Mouse (Mus musculus): ENCODE data around the gene Hspb1. TPM values are rescaled to one million over a fixed set of nuclear protein-coding genes. Genes with fewer than 3 reads are reported as not detected.
A peak's percentile ranks its signal among the peaks of the same experiment; 100 is the strongest.

Hspb1 gene
- polyA plus RNA-seq, 1 experiment from 2014 or later = 62.8 TPM

- peak; percentile 67 for DNase-seq
- no peaks in the 10 kb centered on the region for H3K9me3 ChIP-seq (ENCODE audit: low read depth, low read length)
- no peaks in the 10 kb centered on the region for H3K27me3 ChIP-seq (ENCODE audit: insufficient read depth, low read length)
- peak; percentile 68 for ATAC-seq (ENCODE audit: insufficient read depth)
- H3K9ac ChIP-seq = peak overlapping the region; percentile 93
- peak overlapping the region; percentile 98 for H3K27ac ChIP-seq (ENCODE audit: low read depth)
- TF ChIP-seq CTCF (IDR thresholded peaks at IDR 0.05; ENCODE audit: low read depth) = no peak
- peak overlapping the region; percentile 78 for H3K4me2 ChIP-seq
- H3K36me3 ChIP-seq (ENCODE audit: insufficient read depth) = peaks cover 36% of the 10 kb centered on the region
- peak overlapping the region; percentile 78 for H3K4me3 ChIP-seq (ENCODE audit: low read depth, low read length)
- peaks cover 11% of the 10 kb centered on the region for H3K4me1 ChIP-seq (ENCODE audit: insufficient read depth)
- WGBS = under 1% methylated on average over 33 of the region's 35 CpGs
Observed at GRCm38 (mm10) chr5:135933900-135934441, 46.3 kb downstream of the Hspb1 start.

GRCm38 (mm10) chr5:135934481-135935175 lies 46.9 kb downstream of the Hspb1 start, which contains the start of gene Ywhag:
Ywhag (minus strand) TSS chr5:135934616.
- H3K27ac ChIP-seq (ENCODE audit: low read depth) = peak within 1 kb of the TSS; percentile 98
- DNase-seq = peak; percentile 97
- peak within 1 kb of the TSS; percentile 78 for H3K4me3 ChIP-seq (ENCODE audit: low read depth, low read length)
- peak within 1 kb of the TSS; percentile 93 for H3K9ac ChIP-seq
- TF ChIP-seq CTCF (IDR thresholded peaks at IDR 0.05; ENCODE audit: low read depth) = peak; percentile 79
- H3K4me1 ChIP-seq (ENCODE audit: insufficient read depth) = peaks cover 11% of the 10 kb centered on the region
- H3K4me2 ChIP-seq = peak within 1 kb of the TSS; percentile 78
- WGBS = under 1% methylated on average over 48 of the region's 48 CpGs
- no peaks in the 10 kb centered on the region for H3K9me3 ChIP-seq (ENCODE audit: low read depth, low read length)
- peak; percentile 98 for ATAC-seq (ENCODE audit: insufficient read depth)
- H3K27me3 ChIP-seq (ENCODE audit: insufficient read depth, low read length) = no peaks in the 10 kb centered on the region
- peaks cover 29% of the 10 kb centered on the region for H3K36me3 ChIP-seq (ENCODE audit: insufficient read depth)

GRCm38 (mm10) chr5:135935176-135935523 lies 47.4 kb downstream of the Hspb1 start:
- Histone ChIP-seq H3K4me1 (ENCODE audit: insufficient read depth) (peaks cover 11% of the 10 kb centered on the region), H3K27ac (ENCODE audit: low read depth) (peak overlapping the region; percentile 98; the same call in 1 of the 2 replicates), H3K9ac (peak overlapping the region; percentile 23; the same call in 1 of the 2 replicates), H3K4me2 (peak overlapping the region; percentile 78), H3K36me3 (ENCODE audit: insufficient read depth) (peaks cover 24% of the 10 kb centered on the region), H3K27me3 (ENCODE audit: insufficient read depth, low read length) (no peaks in the 10 kb centered on the region), H3K4me3 (ENCODE audit: low read depth, low read length) (peak overlapping the region; percentile 78), H3K9me3 (ENCODE audit: low read depth, low read length) (no peaks in the 10 kb centered on the region)
- ATAC-seq (ENCODE audit: insufficient read depth) (peak; percentile 36), DNase-seq (no peak)
- TF ChIP-seq CTCF (IDR thresholded peaks at IDR 0.05; ENCODE audit: low read depth) = no peak
- WGBS = 52% methylated on average over 7 of the region's 7 CpGs

GRCm38 (mm10) chr5:135935641-135936190 lies 48.0 kb downstream of the Hspb1 start:
- peaks cover 18% of the 10 kb centered on the region for H3K36me3 ChIP-seq (ENCODE audit: insufficient read depth)
- DNase-seq = no peak
- no peak overlapping the region for H3K27ac ChIP-seq (ENCODE audit: low read depth)
- no peak overlapping the region for H3K9ac ChIP-seq
- H3K9me3 ChIP-seq (ENCODE audit: low read depth, low read length) = no peaks in the 10 kb centered on the region
- ATAC-seq (ENCODE audit: insufficient read depth) = no peak
- TF ChIP-seq CTCF (IDR thresholded peaks at IDR 0.05; ENCODE audit: low read depth) = no peak
- WGBS = 77% methylated on average over 6 of the region's 6 CpGs
- H3K4me2 ChIP-seq = peak overlapping the region; percentile 78; the same call in 1 of the 2 replicates
- peaks cover 11% of the 10 kb centered on the region for H3K4me1 ChIP-seq (ENCODE audit: insufficient read depth)
- H3K27me3 ChIP-seq (ENCODE audit: insufficient read depth, low read length) = no peaks in the 10 kb centered on the region
- no peak overlapping the region for H3K4me3 ChIP-seq (ENCODE audit: low read depth, low read length)

Other genes starting within 250 kb of the Hspb1 start
- 51.5 and 52.7 TPM in 2 replicates for gene Por, start 217.9 kb upstream of the Hspb1 start, polyA plus RNA-seq (2014; fragmentation: Nextera tagmentation; extraction: Ambion mirVana)
- gene Tmem120a, start 143.5 kb upstream of the Hspb1 start, polyA plus RNA-seq (2014; fragmentation: Nextera tagmentation; extraction: Ambion mirVana) = 38.6 and 43.5 TPM in 2 replicates
- not detected in 2 replicates for gene Styxl1, start 109.5 kb upstream of the Hspb1 start, polyA plus RNA-seq (2014; fragmentation: Nextera tagmentation; extraction: Ambion mirVana)
- gene Mdh2, start 109.4 kb upstream of the Hspb1 start, polyA plus RNA-seq (2014; fragmentation: Nextera tagmentation; extraction: Ambion mirVana) = 464 and 470 TPM in 2 replicates
- gene Srrm3, start 81.0 kb upstream of the Hspb1 start, polyA plus RNA-seq (2014; fragmentation: Nextera tagmentation; extraction: Ambion mirVana) = 0.17 and 0.38 TPM in 2 replicates
- 74.7 and 79.0 TPM in 2 replicates for gene Ywhag, start 46.7 kb downstream of the Hspb1 start, polyA plus RNA-seq (2014; fragmentation: Nextera tagmentation; extraction: Ambion mirVana)
- 3.2 and 3.8 TPM in 2 replicates for gene Ssc4d, start 86.6 kb downstream of the Hspb1 start, polyA plus RNA-seq (2014; fragmentation: Nextera tagmentation; extraction: Ambion mirVana)
- gene Zp3, start 92.2 kb downstream of the Hspb1 start, polyA plus RNA-seq (2014; fragmentation: Nextera tagmentation; extraction: Ambion mirVana) = not detected in 2 replicates
- gene Dtx2, start 106.9 kb downstream of the Hspb1 start, polyA plus RNA-seq (2014; fragmentation: Nextera tagmentation; extraction: Ambion mirVana) = 21.4 and 24.4 TPM in 2 replicates
- gene Upk3b, start 150.6 kb downstream of the Hspb1 start, polyA plus RNA-seq (2014; fragmentation: Nextera tagmentation; extraction: Ambion mirVana) = 23.8 and 26.7 TPM in 2 replicates
- 1.5 and 1.8 TPM in 2 replicates for gene Upk3bl, start 166.6 kb downstream of the Hspb1 start, polyA plus RNA-seq (2014; fragmentation: Nextera tagmentation; extraction: Ambion mirVana)
- 4.2 and 4.4 TPM in 2 replicates for gene Rasa4, start 196.0 kb downstream of the Hspb1 start, polyA plus RNA-seq (2014; fragmentation: Nextera tagmentation; extraction: Ambion mirVana)
- 217 and 229 TPM in 2 replicates for gene Polr2j, start 228.7 kb downstream of the Hspb1 start, polyA plus RNA-seq (2014; fragmentation: Nextera tagmentation; extraction: Ambion mirVana)
- 36.6 and 37.6 TPM in 2 replicates for gene Lrwd1, start 248.2 kb downstream of the Hspb1 start, polyA plus RNA-seq (2014; fragmentation: Nextera tagmentation; extraction: Ambion mirVana)
- 12.9 and 14.8 TPM in 2 replicates for gene Alkbh4, start 248.2 kb downstream of the Hspb1 start, polyA plus RNA-seq (2014; fragmentation: Nextera tagmentation; extraction: Ambion mirVana)

Data from lung, embryonic 14.5 days (tissue).